Mouse (Mus musculus): ENCODE results near the gene Vcl.

Gene Vcl

GRCm38 (mm10) chr14:20928848-20929745, at the start of gene Vcl:
Gene Vcl, plus strand, starts transcription at chr14:20929398.
- DNase-seq, result peak; percentile 100

GRCm38 (mm10) chr14:20884691-20885090, 44.5 kb upstream of the Vcl start:
- DNase-seq, result no peak

DNA sequence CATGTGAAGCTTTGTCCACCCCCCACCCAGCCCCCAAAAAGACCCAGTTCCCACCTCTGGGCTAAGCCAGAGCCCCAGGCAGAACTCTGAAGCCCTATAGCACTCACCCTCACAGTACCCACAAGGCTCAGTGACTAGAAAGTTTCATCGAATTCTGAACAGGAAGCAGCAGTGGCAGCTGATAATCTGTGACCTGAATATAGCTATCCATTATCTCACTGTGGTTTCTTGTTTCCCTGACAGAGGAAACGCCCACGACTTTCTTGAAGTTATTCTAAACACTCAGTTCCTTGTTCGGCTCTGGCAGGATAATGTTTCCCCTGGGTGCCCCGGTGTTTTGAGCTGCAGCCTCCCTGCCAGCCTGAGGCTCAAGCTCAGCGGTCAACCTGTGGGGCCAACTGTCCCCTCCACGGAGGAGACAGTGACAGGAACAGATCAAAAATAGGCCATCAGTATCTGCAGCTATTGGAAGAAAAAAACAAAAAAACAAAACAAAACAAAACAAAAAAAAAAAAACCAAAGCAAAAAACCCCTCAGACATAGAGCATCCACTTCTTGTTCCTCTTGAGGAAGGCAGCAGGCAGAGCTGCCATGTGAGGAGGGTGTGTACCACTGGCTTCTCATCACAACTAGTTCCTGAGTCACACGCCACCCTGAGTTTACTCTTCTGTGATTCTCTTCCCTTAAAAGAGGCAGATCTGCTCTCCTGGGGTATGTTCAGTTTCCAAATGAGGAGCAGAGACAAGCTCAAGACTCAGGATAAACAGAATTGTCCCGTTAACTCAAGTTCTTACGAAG, 43.9 kb upstream of the Vcl start:
- DNase-seq, result peak; percentile 33

DNA sequence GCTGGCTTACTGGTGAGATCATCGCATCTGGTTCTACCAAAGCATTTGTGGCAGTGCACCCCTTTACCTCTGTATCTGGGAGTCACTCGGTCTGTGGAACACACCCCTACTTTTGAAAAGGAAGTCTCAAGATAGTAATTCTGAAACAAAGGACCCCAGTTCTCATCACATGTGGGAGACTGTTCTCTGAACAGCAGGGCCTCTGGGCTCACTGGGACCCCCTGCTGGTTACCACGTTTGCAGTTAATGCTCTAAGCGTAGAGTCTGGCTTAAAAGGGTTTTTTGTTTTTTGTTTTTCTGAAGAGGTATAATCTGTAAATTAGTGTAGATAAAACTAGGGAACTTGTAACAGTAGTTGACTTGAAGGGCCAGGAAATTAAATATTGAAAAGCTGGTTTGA, 42.9 kb upstream of the Vcl start:
- DNase-seq, result no peak

- peak; percentile 35 for DNase-seq
Observed at GRCm38 (mm10) chr14:20887541-20888085, 41.6 kb upstream of the Vcl start.

GRCm38 (mm10) chr14:20891941-20892402, 37.2 kb upstream of the Vcl start:
- no peak for DNase-seq

- no peak for DNase-seq
Observed at GRCm38 (mm10) chr14:20893815-20894214, 35.4 kb upstream of the Vcl start.

- no peak for DNase-seq
Observed at GRCm38 (mm10) chr14:20901267-20901666, 27.9 kb upstream of the Vcl start.

- no peak for DNase-seq
Observed at GRCm38 (mm10) chr14:20903137-20903536, 26.1 kb upstream of the Vcl start.

DNA sequence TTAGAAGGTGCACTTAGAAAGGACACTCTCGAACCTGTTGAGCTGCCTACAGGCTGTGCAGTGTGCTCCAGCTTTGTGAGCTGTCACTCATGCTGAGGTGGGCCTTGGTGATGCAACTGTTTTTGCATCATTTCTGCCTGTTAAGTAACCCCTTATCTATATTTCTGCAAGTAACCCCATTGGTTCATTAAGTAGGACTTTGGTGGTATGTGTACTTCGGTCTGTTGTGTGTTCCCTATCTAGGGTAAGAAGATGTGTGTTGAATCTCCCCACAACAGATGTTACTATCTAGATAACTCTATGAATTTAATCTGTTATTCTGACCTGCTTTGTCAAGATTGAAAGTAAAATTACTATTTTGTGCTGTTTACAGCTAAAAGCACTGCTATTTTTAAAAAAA, 17.4 kb upstream of the Vcl start:
- DNase-seq, result no peak

DNA sequence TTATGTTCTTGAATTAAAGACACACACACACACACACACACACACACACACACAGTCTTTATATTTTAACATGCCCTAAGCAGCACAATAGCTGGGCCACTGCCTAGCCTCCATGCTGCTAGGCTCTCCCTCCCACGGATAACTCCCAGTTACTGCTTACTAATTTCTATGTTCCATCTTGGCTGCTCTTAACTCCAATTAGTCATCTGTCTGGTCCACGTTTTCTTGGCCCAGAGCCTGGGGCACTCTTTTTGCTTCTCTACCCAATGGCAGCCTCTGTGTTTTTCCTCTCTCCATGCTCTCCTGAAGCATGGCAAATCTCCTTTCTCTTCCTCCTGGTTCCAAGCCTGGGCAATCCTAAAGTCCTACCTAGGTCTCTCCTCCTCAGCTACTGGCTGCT, 14.8 kb upstream of the Vcl start:
- no peak for DNase-seq

- DNase-seq, result no peak
Observed at GRCm38 (mm10) chr14:20916625-20917612, 12.3 kb upstream of the Vcl start.

GRCm38 (mm10) chr14:20924071-20924789, 5.0 kb upstream of the Vcl start:
- DNase-seq, result no peak

DNA sequence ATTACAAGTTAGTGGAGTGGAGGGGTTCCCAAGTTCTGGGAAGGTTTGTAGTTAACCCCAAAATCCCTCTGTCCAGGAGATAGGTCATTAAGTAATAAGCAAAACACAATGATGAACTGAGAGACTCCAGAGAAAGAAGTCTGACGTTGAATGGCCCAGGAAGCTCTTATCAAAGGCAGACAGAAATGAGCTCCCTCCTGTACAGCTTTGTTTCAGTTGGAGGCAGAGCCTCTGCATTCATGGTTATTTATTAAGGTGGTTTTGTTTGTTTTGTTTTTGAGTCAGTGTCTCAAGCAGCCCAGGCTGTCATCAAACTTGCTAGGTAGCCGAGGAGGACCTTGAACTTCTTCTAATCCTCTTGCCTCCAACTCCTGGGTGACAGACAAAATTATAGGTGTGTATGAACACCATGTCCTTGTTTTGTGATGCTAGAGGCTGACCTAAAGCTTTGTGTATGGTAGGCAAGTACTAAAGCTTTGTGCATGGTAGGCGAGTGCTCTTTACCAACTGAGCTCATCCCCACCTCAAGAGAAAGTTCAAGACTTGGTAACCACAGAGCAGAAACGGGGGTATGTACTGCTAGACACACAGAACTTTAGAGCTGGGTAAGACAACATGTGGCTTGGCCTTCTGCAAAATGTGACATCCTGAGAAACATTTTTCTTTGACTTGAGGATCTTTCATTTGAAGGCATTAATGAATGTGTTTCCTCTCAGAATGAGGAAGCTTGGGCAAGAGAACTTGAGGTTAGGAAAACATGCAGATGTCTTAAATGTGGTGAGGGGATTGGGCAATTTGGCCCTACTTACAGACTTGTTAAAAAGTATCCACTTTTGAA, 1.5 kb upstream of the Vcl start:
- DNase-seq, result no peak

DNA sequence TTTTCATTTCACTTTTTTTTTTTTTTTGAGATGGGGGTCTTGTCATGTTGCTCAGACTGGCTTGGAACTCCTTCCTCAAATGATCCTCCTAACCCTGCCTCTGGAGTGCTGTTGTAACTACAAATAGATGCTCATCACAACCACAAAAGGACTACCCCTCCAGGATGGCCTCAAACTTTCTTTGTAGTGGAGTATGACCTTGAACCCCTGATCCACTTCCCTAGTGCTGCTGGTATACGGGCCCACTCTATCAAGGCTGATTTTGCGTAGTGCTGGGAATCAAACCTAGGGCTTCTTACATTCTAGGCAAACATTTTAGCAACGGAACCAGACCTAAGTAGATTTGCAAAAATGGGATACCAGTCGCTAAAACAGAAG, 901 bp upstream of the Vcl start:
- DNase-seq, result no peak

GRCm38 (mm10) chr14:20929814-20930434, 726 bp downstream of the Vcl start:
- no peak for DNase-seq

DNA sequence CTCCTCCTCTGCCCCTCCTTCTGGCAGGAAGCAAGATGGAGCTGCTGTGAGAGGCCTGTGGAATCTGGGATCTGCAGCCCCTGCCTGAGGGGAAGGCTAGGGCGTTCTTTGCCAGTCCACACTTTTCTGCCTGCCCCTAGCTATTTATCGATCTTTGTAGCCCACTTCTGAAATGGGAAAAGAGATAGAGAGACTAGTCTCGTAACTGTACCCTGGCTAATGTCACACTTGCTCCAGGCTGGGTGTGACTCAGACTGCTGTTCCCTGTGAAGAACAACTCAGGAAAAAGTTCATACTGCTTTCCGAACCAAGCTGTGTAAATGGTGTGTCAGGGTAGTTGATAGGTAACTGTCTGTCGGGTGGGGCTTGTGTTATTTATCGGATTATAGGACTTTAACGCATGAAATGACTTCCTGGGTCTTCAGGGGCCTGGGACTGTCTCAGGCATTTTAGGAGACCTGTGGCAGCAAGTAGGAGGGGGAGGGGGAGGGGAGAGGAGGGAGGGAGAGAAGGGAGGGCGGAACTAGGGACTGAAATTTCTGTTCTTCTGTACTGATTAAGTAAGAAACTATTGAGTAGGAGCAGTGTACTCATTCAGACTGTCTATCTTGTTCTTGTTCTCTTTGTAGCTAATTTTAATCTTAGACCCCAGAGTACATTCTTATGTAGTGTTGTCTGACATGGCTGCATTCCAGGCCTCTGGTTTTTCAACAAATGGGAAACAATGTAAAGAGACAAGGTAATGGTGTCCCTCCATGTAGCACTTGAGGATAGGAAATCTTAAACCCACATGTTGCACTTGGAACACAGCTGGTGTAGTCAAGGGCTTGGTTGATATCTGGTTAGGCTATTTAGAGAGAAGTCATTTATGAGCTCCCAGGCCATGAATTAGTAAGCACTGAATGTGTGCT, 1.5 kb downstream of the Vcl start:
- DNase-seq, result peak; percentile 28

GRCm38 (mm10) chr14:20938424-20938823, 9.2 kb downstream of the Vcl start:
- DNase-seq, result no peak

DNA sequence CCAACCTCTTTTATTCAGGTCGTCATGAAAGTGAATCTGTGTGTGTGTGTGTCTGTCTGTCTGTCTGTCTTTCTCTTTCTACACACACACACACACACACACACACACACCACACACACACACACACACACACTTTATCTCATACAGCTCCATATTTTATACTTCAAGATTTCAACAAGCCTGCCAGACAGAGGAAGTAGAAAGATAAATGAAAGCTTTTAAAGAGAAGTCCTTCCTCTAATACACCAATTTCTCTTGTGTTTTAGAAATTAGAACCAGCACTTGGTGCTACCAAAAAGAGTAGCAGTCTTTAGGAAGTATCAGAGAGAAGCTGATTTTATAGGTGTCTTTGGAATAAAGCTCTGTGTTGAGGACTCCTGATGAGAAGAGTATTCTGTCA, 9.7 kb downstream of the Vcl start:
- DNase-seq, result no peak
